Mouse (Mus musculus): Measurements from ENCODE around the gene Gtf2h4.

- TF ChIP-seq CTCF (IDR thresholded peaks at IDR 0.05; ENCODE audit: low read depth, low read length) (no peak), POLR2A (IDR thresholded peaks at IDR 0.05; ENCODE audit: insufficient read depth, low read length) (no peak)
Observed at GRCm38 (mm10) chr17:35638475-35639190, 34.9 kb downstream of the Gtf2h4 start.
